Mouse (Mus musculus): ENCODE data around the gene Cxcl2.

The Cxcl2 gene

DNA sequence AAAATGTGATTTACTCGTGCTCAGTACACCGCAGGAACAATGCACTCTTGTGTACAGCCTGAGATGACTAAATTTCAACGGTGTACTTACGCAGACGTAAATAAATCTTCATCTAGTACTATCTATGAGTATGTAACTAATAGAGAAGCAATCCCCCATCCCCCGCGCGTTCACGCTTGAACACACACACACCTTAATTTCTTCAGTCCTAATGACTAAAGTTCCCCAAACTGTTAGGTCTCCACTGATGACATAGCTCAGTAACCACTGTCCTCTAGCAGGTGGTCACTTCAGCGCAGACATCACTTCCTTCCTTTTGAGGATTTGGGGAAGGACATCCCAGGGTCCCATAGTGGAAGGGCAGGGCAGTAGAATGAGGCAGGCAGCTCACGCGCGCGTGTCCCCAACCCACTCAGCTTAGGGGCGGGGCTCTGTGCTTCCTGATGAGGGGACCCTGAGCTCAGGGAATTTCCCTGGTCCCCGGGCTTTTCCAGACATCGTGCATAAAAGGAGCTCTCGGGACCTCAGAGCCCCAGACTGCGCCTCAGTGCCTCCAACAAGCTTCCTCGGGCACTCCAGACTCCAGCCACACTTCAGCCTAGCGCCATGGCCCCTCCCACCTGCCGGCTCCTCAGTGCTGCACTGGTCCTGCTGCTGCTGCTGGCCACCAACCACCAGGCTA, at the start of gene Cxcl2:
Gene Cxcl2, plus strand, starts transcription at position 533 of the 682 bp plus-strand sequence.
- CTCF ChIA-PET, result no interaction called here

DNA sequence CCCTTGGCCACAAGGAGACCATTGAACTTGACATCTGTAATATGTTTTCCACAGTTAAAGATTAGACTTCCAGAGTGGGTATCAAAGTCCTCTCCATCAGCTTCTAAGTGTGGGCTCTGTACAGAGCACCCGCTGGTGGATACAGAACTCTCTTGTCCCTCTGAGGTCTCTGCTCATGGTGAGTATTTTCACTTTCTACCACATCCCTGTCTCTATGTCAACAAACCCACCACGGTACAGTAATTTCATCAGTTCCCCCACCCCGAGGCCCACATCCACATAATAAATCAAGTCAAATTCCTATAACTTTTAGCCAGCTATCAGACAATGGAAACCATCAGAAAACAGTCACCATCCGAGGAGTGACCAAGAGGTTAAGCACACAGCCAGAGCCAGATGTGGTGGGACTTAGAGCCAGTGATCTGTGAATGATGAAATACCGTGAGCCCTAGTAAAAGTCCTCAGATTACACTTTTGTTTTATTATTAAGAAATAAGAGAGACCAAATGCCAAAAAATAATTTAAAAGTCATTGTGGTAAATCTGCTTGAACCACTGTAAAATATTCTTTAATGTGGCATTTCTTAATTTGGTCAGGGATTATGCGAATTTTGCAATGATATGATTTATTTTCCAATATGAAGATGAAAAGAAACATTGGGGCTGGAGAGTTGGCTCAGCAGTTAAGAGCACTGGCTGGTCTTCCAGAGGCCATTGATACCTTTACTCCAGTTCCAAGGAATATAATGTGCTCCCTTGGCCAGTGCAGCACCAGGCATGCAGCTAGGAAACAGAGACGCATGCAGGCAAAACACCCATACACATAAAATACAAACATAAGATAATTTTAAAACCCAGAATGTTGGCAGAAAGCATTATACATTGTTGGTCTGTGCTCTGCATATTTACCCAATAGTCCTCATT, 48.1 kb upstream of the Cxcl2 start:
- CTCF ChIA-PET, result no interaction called here

DNA sequence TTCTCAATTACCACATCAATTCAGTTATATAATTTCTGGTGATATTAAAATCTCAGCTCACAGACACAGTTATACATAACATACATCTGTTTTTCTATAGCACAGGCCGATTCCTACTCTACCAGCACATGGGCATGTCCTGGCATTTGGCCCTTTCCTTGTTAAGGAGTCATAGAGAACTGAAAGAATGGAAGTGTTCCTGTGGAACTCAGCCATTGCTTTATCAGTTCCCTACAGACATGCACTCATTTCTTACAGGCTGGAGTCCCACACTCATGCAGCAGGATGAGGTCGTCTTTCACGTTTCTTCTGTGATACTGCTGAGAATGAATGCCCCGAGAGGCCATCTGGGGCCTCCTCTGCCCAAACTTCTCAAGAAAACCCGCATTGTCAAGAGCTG, 46.2 kb upstream of the Cxcl2 start:
- CTCF ChIA-PET, result no interaction called here

- CTCF ChIA-PET, result no interaction called here
These were observed 45.2 kb upstream of the Cxcl2 start for GRCm38 (mm10) chr5:90858429-90858828.

GRCm38 (mm10) chr5:90859031-90859430, 44.6 kb upstream of the Cxcl2 start:
- CTCF ChIA-PET, result no interaction called here

DNA sequence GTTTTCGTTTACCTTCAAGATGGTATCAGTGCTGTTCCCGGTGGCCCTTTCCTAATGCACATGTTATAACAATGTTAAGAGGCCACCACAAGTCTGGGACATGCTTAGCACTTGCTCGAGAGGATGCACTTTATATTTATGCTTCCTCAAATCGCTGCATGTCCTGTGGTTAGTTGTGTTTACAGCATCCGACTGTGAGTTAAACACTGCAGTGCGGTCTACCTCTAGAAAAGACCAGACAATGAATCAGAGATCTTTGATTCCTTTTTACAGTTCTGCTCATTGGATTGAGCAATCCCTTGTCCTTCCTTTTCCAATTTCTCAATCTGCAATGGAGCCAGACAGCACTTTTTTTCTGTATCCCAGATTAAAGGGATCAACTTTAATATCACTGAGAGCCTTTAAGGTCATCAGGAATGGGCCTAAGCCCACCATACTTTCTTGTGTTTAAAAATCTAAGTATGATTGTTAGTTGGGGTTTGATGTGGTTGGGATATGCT, 41.7 kb upstream of the Cxcl2 start:
- CTCF ChIA-PET, result no interaction called here

GRCm38 (mm10) chr5:90866770-90867169, 36.9 kb upstream of the Cxcl2 start:
- CTCF ChIA-PET, result no interaction called here

GRCm38 (mm10) chr5:90872377-90872776, 31.3 kb upstream of the Cxcl2 start:
- CTCF ChIA-PET, result no interaction called here

GRCm38 (mm10) chr5:90876045-90876444, 27.6 kb upstream of the Cxcl2 start:
- CTCF ChIA-PET, result no interaction called here

DNA sequence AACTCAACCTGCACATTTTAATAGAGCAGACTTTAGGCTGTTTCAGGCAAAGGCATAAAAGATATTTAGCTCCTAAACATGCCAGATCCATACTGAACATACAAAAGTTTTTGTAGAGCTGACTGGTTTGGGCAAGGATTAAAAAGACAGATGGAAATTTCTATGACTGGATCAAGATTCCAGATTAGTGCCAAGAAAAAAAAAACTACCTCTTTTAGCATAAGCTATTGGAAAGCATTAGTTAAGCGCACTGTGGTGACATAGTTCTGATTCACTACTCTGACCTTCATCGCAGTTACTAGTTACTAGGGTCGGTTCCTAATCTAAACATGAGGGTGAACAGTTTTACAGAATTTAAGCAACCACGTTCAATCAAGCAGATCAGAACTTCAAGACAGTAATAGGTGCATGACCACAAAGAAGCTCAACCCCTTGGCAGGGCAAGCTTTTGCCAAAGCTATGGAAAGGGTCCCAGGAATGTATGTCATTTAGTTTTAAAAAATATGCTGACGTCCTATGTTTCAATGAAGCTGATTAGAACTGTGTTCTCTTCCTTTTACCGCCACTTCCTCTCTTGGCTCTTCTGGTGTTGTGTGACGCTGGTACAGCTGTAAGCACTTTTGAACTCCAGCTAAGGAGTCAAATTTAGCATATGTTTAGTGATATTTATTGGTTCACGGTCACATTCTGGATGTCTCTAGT, 27.0 kb upstream of the Cxcl2 start:
- CTCF ChIA-PET, result interaction anchor here (0.6 kb wide), 1 partner anchor 1559 kb away, joined by 3 read pairs; no protein-coding TSS in a partner anchor

DNA sequence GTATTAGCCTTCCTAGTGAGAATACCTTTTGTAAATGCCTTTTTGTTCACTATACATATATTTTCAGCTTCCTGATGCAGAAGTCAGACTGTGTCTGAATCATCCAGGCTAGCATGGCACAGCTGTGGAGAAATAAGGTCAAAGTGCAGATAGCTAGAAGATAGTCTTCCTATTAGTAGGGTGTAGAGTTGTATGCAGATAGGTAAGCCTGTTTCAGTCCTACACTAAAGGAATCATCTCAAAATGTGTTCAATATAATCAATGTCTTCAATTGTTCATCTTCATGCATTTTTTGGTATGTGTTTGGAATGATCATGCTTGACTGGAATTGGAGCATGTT, 26.5 kb upstream of the Cxcl2 start:
- CTCF ChIA-PET, result interaction anchor here (0.6 kb wide), 1 partner anchor 1559 kb away, joined by 3 read pairs; no protein-coding TSS in a partner anchor

GRCm38 (mm10) chr5:90879307-90880014, 24.2 kb upstream of the Cxcl2 start:
- CTCF ChIA-PET, result no interaction called here

- CTCF ChIA-PET, result no interaction called here
These were observed 23.3 kb upstream of the Cxcl2 start for GRCm38 (mm10) chr5:90880335-90880850.

- CTCF ChIA-PET, result no interaction called here
These were observed 22.6 kb upstream of the Cxcl2 start for GRCm38 (mm10) chr5:90881021-90881420.

- CTCF ChIA-PET, result no interaction called here
These were observed 22.0 kb upstream of the Cxcl2 start for GRCm38 (mm10) chr5:90881682-90882081.

DNA sequence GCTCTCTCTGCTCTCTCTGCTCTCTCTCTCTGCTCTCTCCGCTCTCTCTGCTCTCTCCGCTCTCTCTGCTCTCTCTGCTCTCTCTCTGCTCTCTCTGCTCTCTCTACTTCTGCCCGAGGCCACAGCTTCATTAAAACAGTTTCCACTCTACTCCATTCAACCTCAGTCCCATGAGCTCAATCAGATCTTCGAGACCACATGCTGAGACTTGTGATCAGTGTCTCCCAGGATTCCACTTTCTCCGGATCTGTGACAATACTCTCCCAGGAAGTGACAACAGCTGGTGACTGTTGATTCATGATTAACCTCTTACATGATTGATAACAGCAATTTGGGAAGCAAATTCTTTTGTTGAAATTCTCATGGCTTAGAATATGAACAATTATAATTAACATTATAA, 21.5 kb upstream of the Cxcl2 start:
- CTCF ChIA-PET, result no interaction called here

GRCm38 (mm10) chr5:90884628-90885242, 18.9 kb upstream of the Cxcl2 start:
- CTCF ChIA-PET, result no interaction called here

GRCm38 (mm10) chr5:90888661-90889060, 15.0 kb upstream of the Cxcl2 start:
- CTCF ChIA-PET, result no interaction called here

DNA sequence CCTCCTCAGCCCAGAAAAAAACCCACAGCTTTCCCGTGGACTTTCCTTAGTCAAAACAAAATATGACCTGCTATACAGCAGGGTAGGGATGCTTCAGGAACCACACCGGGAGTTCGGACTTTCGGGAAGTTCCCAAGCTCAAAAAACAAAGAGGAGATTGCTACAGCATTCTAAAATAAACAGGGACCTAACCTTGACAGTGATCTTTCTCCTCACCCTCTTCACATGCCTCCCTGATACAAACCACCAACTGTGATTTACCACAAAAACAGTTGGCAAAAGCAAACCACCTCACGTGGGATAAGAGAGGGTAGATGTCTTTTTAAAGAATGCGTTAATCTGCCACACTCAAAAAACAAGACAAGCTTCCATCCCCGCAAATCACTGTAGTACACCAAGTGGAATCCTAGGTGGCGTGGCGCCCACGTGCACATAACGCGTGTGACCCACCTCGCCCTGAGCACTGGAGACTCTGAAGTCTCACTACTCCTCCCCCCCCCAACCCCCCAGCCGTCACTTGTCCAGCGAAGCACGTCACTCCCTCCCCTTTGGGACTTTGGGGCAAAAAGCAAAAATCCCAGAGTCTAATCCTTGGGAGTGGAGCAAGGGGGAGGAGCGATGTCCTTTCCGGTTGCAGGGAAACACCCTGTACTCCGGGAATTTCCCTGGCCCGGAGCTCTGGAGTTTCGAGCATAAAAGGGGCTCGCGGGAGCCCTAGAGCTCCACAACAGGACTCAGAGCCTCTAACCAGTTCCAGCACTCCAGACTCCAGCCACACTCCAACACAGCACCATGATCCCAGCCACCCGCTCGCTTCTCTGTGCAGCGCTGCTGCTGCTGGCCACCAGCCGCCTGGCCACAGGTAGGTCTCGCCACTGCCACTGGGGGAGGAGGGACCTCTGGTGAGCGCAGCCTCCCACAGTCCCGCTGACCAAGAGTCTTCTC, 12.9 kb upstream of the Cxcl2 start, which contains the start of gene Cxcl1:
Gene Cxcl1, plus strand, starts transcription at position 723 of the 945 bp plus-strand sequence.
- CTCF ChIA-PET, result no interaction called here

DNA sequence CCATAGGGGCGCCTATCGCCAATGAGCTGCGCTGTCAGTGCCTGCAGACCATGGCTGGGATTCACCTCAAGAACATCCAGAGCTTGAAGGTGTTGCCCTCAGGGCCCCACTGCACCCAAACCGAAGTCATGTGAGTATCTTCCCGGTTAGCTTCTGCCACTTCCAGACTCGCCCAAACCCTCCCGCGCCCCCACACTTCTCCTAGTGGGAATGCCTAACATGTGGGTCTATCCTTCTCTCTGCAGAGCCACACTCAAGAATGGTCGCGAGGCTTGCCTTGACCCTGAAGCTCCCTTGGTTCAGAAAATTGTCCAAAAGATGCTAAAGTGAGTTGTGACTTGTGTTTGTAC, 12.2 kb upstream of the Cxcl2 start:
- CTCF ChIA-PET, result no interaction called here
